Mouse (Mus musculus): ENCODE results near the gene Galnt5. TPM values are rescaled to one million over a fixed set of nuclear protein-coding genes. Genes with fewer than 3 reads are reported as not detected.

Galnt5 gene
- polyA plus RNA-seq, 1 experiment from 2014 or later: 0.93 TPM

DNA sequence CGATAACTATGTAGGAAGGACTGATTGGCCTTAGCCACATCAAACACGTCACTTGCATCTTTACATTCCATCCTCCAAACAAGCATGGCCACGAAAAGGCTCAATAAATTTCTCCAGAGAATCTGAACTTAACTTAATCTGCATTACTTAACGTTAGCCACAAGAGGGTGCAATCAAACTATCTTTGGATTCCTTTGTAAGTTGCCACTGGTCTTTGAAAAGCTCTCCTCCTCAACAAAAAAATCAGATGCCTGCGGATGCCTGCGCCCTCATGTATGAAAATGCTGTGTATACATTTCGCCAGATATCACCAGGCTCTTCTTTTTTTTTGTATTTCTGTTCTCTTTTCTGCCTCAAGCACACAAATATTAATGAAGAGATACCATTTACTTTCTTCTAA lies 31.7 kb downstream of the Galnt5 start:
- no peak overlapping the region for H3K4me3 ChIP-seq (ENCODE audit: low read depth, low read length)
- no peak overlapping the region for H3K4me2 ChIP-seq
- no peaks in the 10 kb centered on the region for H3K27me3 ChIP-seq (ENCODE audit: control insufficient read depth, insufficient read depth, low read length)
- no peak overlapping the region for H3K9ac ChIP-seq (ENCODE audit: low read depth, low read length)
- no peak for ATAC-seq (replicated peaks; ENCODE audit: insufficient number of reproducible peaks, low FRiP score, low TSS enrichment)
- H3K36me3 ChIP-seq (ENCODE audit: control insufficient read depth, insufficient read depth, low read length): no peaks in the 10 kb centered on the region
- no peak overlapping the region for H3K27ac ChIP-seq (ENCODE audit: low read depth, low read length)
- H3K4me1 ChIP-seq (ENCODE audit: control insufficient read depth, insufficient read depth, low read length): no peaks in the 10 kb centered on the region
- WGBS (ENCODE audit: insufficient replicate concordance): 34% methylated on average over 7 of the region's 7 CpGs
- H3K9me3 ChIP-seq (replicated peaks; ENCODE audit: control insufficient read depth, low read length): no peaks in the 10 kb centered on the region

- WGBS (ENCODE audit: insufficient replicate concordance): 81% methylated on average over 3 of the region's 3 CpGs
- no peak for ATAC-seq (replicated peaks; ENCODE audit: insufficient number of reproducible peaks, low FRiP score, low TSS enrichment)
- Histone ChIP-seq H3K4me1 (ENCODE audit: control insufficient read depth, insufficient read depth, low read length) (no peaks in the 10 kb centered on the region), H3K4me3 (ENCODE audit: low read depth, low read length) (no peak overlapping the region), H3K9me3 (replicated peaks; ENCODE audit: control insufficient read depth, low read length) (no peaks in the 10 kb centered on the region), H3K27ac (ENCODE audit: low read depth, low read length) (no peak overlapping the region), H3K36me3 (ENCODE audit: control insufficient read depth, insufficient read depth, low read length) (no peaks in the 10 kb centered on the region), H3K4me2 (no peak overlapping the region), H3K9ac (ENCODE audit: low read depth, low read length) (no peak overlapping the region), H3K27me3 (ENCODE audit: control insufficient read depth, insufficient read depth, low read length) (no peaks in the 10 kb centered on the region)
Observed at GRCm38 (mm10) chr2:58031431-58031830, 33.7 kb downstream of the Galnt5 start.

DNA sequence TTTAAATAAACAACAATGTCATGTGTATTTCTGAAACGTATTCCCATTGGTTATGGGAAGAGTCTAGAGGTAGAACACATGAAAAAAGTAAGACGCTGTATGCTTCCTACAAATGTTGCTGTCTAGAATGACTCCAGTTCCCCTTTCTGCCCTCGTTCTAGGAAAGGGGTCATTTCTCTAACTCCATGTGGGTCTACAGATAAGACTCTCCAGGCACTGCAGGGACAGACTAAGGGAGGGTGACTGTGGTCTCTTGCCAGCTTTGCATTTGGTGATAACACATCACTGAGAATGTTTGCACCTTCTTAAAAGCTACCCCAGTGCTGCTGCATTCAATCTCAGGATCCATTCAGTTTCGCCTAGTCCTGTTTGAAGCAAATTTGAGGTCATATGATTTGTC lies 38.0 kb downstream of the Galnt5 start:
- Histone ChIP-seq H3K27me3 (ENCODE audit: control insufficient read depth, insufficient read depth, low read length) (no peaks in the 10 kb centered on the region), H3K27ac (ENCODE audit: low read depth, low read length) (no peak overlapping the region), H3K4me2 (no peak overlapping the region), H3K36me3 (ENCODE audit: control insufficient read depth, insufficient read depth, low read length) (no peaks in the 10 kb centered on the region), H3K9me3 (replicated peaks; ENCODE audit: control insufficient read depth, low read length) (no peaks in the 10 kb centered on the region), H3K4me3 (ENCODE audit: low read depth, low read length) (no peak overlapping the region), H3K9ac (ENCODE audit: low read depth, low read length) (no peak overlapping the region), H3K4me1 (ENCODE audit: control insufficient read depth, insufficient read depth, low read length) (no peaks in the 10 kb centered on the region)
- no peak for ATAC-seq (replicated peaks; ENCODE audit: insufficient number of reproducible peaks, low FRiP score, low TSS enrichment)
- WGBS (ENCODE audit: insufficient replicate concordance): 57% methylated on average over 4 of the region's 4 CpGs

- no peaks in the 10 kb centered on the region for H3K36me3 ChIP-seq (ENCODE audit: control insufficient read depth, insufficient read depth, low read length)
- H3K9me3 ChIP-seq (replicated peaks; ENCODE audit: control insufficient read depth, low read length): no peaks in the 10 kb centered on the region
- WGBS (ENCODE audit: insufficient replicate concordance): 65% methylated on average over 2 of the region's 2 CpGs
- H3K9ac ChIP-seq (ENCODE audit: low read depth, low read length): no peak overlapping the region
- no peak overlapping the region for H3K4me2 ChIP-seq
- no peaks in the 10 kb centered on the region for H3K4me1 ChIP-seq (ENCODE audit: control insufficient read depth, insufficient read depth, low read length)
- ATAC-seq (replicated peaks; ENCODE audit: insufficient number of reproducible peaks, low FRiP score, low TSS enrichment): no peak
- no peaks in the 10 kb centered on the region for H3K27me3 ChIP-seq (ENCODE audit: control insufficient read depth, insufficient read depth, low read length)
- no peak overlapping the region for H3K27ac ChIP-seq (ENCODE audit: low read depth, low read length)
- no peak overlapping the region for H3K4me3 ChIP-seq (ENCODE audit: low read depth, low read length)
Observed at GRCm38 (mm10) chr2:58036926-58037325, 39.2 kb downstream of the Galnt5 start.

DNA sequence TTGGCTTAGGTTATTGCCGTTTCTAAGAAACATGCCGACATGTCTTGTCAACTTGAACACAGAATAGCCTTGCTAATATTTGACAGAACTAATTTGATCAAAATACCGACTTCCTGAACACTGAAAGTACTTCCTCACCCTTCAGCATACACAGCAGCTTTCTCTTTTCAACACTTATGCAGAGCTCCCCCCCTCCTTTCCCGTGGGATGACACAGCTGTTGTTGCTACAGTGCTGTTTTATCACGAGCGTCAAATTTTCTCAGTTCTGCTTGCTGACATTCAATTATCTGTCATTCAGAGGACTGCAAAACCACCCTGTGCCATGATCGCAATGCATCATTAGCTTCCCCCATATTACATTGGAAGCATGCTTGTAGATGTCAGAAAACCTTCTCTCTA lies 44.2 kb downstream of the Galnt5 start:
- 51% methylated on average over 7 of the region's 7 CpGs for WGBS (ENCODE audit: insufficient replicate concordance)
- ATAC-seq (replicated peaks; ENCODE audit: insufficient number of reproducible peaks, low FRiP score, low TSS enrichment): no peak; the same call in 1 of the 2 replicates

GRCm38 (mm10) chr2:58052821-58053581 lies 55.3 kb downstream of the Galnt5 start, which contains the start of gene Ermn:
TSS of gene Ermn (minus strand) at chr2:58052864.
- 51% methylated on average over 7 of the region's 7 CpGs for WGBS (ENCODE audit: insufficient replicate concordance)
- ATAC-seq (replicated peaks; ENCODE audit: insufficient number of reproducible peaks, low FRiP score, low TSS enrichment): no peak

More for the DNA sequence above, 44.2 kb downstream of the Galnt5 start:
- Histone ChIP-seq H3K4me3 (ENCODE audit: low read depth, low read length) (no peak overlapping the region), H3K36me3 (ENCODE audit: control insufficient read depth, insufficient read depth, low read length) (no peaks in the 10 kb centered on the region), H3K27ac (ENCODE audit: low read depth, low read length) (no peak overlapping the region), H3K4me2 (no peak overlapping the region), H3K9me3 (replicated peaks; ENCODE audit: control insufficient read depth, low read length) (no peaks in the 10 kb centered on the region), H3K9ac (ENCODE audit: low read depth, low read length) (no peak overlapping the region), H3K27me3 (ENCODE audit: control insufficient read depth, insufficient read depth, low read length) (no peaks in the 10 kb centered on the region), H3K4me1 (ENCODE audit: control insufficient read depth, insufficient read depth, low read length) (no peaks in the 10 kb centered on the region)

DNA sequence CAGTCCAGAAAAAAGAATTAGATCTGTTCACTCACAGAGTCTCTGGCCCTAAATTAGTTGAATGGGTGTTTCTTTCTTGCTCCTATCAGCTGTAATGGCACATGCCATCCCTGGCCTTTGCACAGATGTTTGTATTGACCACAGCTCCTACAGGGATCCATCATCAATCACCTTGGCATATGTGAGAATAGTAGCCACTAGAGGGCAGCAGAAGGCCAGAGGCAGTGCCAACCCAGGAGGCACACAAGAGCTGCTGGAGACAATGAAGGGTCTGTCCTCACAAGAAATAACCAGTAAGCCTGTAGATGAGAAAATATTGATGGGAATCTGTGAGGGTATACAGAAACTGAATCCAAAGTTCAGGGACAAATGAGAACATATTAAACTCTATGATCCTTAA lies 57.7 kb downstream of the Galnt5 start:
- H3K4me2 ChIP-seq: no peak overlapping the region
- H3K27ac ChIP-seq (ENCODE audit: low read depth, low read length): no peak overlapping the region
- no peaks in the 10 kb centered on the region for H3K36me3 ChIP-seq (ENCODE audit: control insufficient read depth, insufficient read depth, low read length)
- H3K4me1 ChIP-seq (ENCODE audit: control insufficient read depth, insufficient read depth, low read length): no peaks in the 10 kb centered on the region
- ATAC-seq (replicated peaks; ENCODE audit: insufficient number of reproducible peaks, low FRiP score, low TSS enrichment): no peak
- no peaks in the 10 kb centered on the region for H3K9me3 ChIP-seq (replicated peaks; ENCODE audit: control insufficient read depth, low read length)
- H3K4me3 ChIP-seq (ENCODE audit: low read depth, low read length): no peak overlapping the region
- H3K9ac ChIP-seq (ENCODE audit: low read depth, low read length): no peak overlapping the region
- H3K27me3 ChIP-seq (ENCODE audit: control insufficient read depth, insufficient read depth, low read length): no peaks in the 10 kb centered on the region

More at GRCm38 (mm10) chr2:58052821-58053581, 55.3 kb downstream of the Galnt5 start, which contains the start of gene Ermn:
- no peaks in the 10 kb centered on the region for H3K36me3 ChIP-seq (ENCODE audit: control insufficient read depth, insufficient read depth, low read length)
- no peak within 1 kb of the TSS for H3K4me2 ChIP-seq
- no peak within 1 kb of the TSS for H3K27ac ChIP-seq (ENCODE audit: low read depth, low read length)
- no peaks in the 10 kb centered on the region for H3K27me3 ChIP-seq (ENCODE audit: control insufficient read depth, insufficient read depth, low read length)
- H3K4me1 ChIP-seq (ENCODE audit: control insufficient read depth, insufficient read depth, low read length): no peaks in the 10 kb centered on the region
- no peaks in the 10 kb centered on the region for H3K9me3 ChIP-seq (replicated peaks; ENCODE audit: control insufficient read depth, low read length)
- H3K9ac ChIP-seq (ENCODE audit: low read depth, low read length): no peak within 1 kb of the TSS
- no peak within 1 kb of the TSS for H3K4me3 ChIP-seq (ENCODE audit: low read depth, low read length)

DNA sequence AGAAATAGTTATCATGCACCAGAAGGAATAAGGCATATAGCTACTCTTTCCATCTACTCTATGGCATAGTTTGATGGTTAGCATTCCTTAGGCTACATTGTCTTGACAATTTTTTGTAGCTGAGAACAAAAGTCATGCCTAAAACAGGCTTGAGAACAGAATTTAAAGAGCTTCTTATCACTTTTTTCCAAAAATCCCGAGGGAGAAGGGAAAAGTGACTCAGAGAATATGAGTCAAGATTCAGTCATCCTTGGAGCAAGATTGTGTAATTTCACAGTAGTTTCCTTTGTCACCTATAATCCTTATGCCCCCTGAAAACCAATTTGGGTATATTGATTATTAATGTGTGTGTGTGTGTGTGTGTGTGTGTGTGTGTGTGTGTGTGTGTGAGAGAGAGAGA lies 82.2 kb downstream of the Galnt5 start:
- 39% methylated on average over 1 of the region's 1 CpGs for WGBS (ENCODE audit: insufficient replicate concordance)
- Histone ChIP-seq H3K9ac (ENCODE audit: low read depth, low read length) (no peak overlapping the region), H3K36me3 (ENCODE audit: control insufficient read depth, insufficient read depth, low read length) (no peaks in the 10 kb centered on the region)

DNA sequence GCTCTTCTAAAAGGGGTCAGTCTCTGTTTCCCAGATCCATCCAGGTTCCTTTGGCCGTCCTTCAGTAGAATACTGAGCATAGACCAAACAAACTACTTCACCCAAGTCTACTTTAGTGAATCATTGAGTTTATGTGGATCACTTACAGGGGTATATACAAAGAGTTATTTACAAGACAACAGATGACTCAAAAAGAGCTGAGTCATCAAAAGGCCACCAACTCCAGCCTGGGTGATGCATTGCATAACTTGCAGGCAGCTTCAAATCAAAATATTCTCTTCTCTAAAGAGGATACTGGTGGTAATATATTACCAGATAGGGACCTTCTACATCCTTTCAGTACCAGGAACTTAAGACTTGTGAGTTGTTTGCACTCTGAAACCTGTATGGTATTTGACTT lies 88.7 kb downstream of the Galnt5 start:
- Histone ChIP-seq H3K4me1 (ENCODE audit: control insufficient read depth, insufficient read depth, low read length) (no peaks in the 10 kb centered on the region), H3K36me3 (ENCODE audit: control insufficient read depth, insufficient read depth, low read length) (no peaks in the 10 kb centered on the region), H3K9ac (ENCODE audit: low read depth, low read length) (no peak overlapping the region), H3K4me2 (no peak overlapping the region), H3K4me3 (ENCODE audit: low read depth, low read length) (no peak overlapping the region), H3K27me3 (ENCODE audit: control insufficient read depth, insufficient read depth, low read length) (no peaks in the 10 kb centered on the region), H3K27ac (ENCODE audit: low read depth, low read length) (no peak overlapping the region), H3K9me3 (replicated peaks; ENCODE audit: control insufficient read depth, low read length) (no peaks in the 10 kb centered on the region)
- no peak for ATAC-seq (replicated peaks; ENCODE audit: insufficient number of reproducible peaks, low FRiP score, low TSS enrichment)
- 76% methylated on average over 1 of the region's 1 CpGs for WGBS (ENCODE audit: insufficient replicate concordance)

More for the DNA sequence above, 82.2 kb downstream of the Galnt5 start:
- no peak for ATAC-seq (replicated peaks; ENCODE audit: insufficient number of reproducible peaks, low FRiP score, low TSS enrichment)
- Histone ChIP-seq H3K9me3 (replicated peaks; ENCODE audit: control insufficient read depth, low read length) (no peaks in the 10 kb centered on the region), H3K4me1 (ENCODE audit: control insufficient read depth, insufficient read depth, low read length) (no peaks in the 10 kb centered on the region), H3K27me3 (ENCODE audit: control insufficient read depth, insufficient read depth, low read length) (no peaks in the 10 kb centered on the region), H3K4me2 (no peak overlapping the region), H3K4me3 (ENCODE audit: low read depth, low read length) (no peak overlapping the region), H3K27ac (ENCODE audit: low read depth, low read length) (no peak overlapping the region)

Measured in heart, embryonic 11.5 days (tissue).